Mouse (Mus musculus): ENCODE measurements around the gene Manbal. TPM values are rescaled to one million over a fixed set of nuclear protein-coding genes. Genes with fewer than 3 reads are reported as not detected.

The Manbal gene
- polyA plus RNA-seq, 1 experiment from 2014 or later: 38.2 TPM

- WGBS: 1% methylated on average over 55 of the region's 98 CpGs
- H3K36me3 ChIP-seq (ENCODE audit: control insufficient read depth, insufficient read depth, low read length): peaks cover 14% of the 10 kb centered on the region; the same call in 1 of the 2 replicates
- 0 out of 2 replicates have a peak, but pooled peaks have one; percentile 7 for ATAC-seq (ENCODE audit: low FRiP score, low TSS enrichment)
- H3K4me1 ChIP-seq (ENCODE audit: control insufficient read depth, insufficient read depth, low read length): peaks cover 30% of the 10 kb centered on the region
- H3K9me3 ChIP-seq (ENCODE audit: control insufficient read depth, low read length): no peaks in the 10 kb centered on the region
- no peaks in the 10 kb centered on the region for H3K27me3 ChIP-seq (ENCODE audit: control insufficient read depth, insufficient read depth, low read length)
- H3K27ac ChIP-seq (ENCODE audit: low read depth, low read length): peak overlapping the region; percentile 96
- peak overlapping the region; percentile 81 for H3K4me2 ChIP-seq (replicated peaks; ENCODE audit: low read depth, low read length)
- H3K4me3 ChIP-seq (ENCODE audit: low read length): peak overlapping the region; percentile 89
- peak overlapping the region; percentile 99 for H3K9ac ChIP-seq (ENCODE audit: low read depth, low read length)
Observed at GRCm38 (mm10) chr2:157424126-157424903, 56.9 kb downstream of the Manbal start.

DNA sequence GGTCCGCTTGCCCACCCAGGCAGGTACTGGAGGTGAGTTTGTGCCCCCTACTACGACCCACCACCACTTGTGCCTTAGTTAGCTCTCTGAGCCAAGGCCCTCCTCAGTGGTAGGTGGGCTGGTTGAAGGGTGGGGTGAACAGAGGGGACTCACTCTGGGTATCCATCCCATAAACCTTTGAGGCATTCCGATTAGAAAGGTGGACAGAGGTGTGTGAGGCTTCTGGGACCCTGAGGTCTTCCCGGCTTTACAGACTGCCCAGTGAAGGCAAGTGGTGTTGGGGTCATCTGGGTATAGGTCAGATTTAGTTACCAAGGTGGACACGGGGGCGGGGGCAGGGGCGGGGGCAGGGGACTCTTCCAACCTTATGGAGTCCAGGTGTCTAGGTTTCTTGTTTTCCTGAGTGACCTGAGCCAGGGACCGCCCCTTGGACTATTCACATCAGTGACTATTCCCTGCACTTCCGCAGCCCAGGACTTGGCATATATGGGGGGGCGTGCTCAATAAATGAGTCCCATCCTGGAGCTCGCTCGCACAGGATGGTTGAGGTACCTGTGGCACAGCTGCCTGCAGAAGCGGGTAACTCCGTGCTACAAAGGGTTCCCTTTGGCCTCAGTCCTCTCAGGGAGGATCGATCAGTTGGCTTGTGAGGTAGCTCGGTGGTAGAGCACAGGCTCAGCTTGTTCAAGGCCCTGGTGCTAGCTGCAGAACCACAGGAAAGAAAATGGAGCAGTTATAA is 57.7 kb downstream of the Manbal start:
- H3K9me3 ChIP-seq (ENCODE audit: control insufficient read depth, low read length): no peaks in the 10 kb centered on the region
- peaks cover 30% of the 10 kb centered on the region for H3K4me1 ChIP-seq (ENCODE audit: control insufficient read depth, insufficient read depth, low read length)

DNA sequence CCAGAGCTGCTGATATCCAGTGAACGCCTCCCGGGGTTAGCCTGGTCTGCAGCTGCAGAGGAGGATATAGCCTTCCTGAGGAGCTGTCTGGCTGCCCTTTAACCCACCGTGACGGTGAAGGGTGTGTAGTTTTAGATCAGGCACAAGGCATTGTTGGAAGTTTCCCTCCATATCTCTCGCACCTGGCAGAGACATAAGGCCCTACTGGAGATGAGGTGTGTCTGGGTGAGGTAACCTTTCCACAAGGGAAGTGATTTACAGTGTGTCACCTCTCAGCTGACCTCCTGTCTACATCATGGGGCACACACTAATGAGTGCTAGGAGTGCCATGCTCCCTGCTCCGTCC is 58.2 kb downstream of the Manbal start:
- Histone ChIP-seq H3K9me3 (ENCODE audit: control insufficient read depth, low read length) (no peaks in the 10 kb centered on the region), H3K27me3 (ENCODE audit: control insufficient read depth, insufficient read depth, low read length) (no peaks in the 10 kb centered on the region), H3K4me2 (replicated peaks; ENCODE audit: low read depth, low read length) (peak overlapping the region; percentile 81), H3K4me1 (ENCODE audit: control insufficient read depth, insufficient read depth, low read length) (peaks cover 30% of the 10 kb centered on the region), H3K4me3 (ENCODE audit: low read length) (peak overlapping the region; percentile 89), H3K9ac (ENCODE audit: low read depth, low read length) (no peak overlapping the region), H3K36me3 (ENCODE audit: control insufficient read depth, insufficient read depth, low read length) (peaks cover 19% of the 10 kb centered on the region; the same call in 1 of the 2 replicates), H3K27ac (ENCODE audit: low read depth, low read length) (0 out of 2 replicates have a peak overlapping the region, but pooled peaks have one; percentile 30)
- no peak for ATAC-seq (ENCODE audit: low FRiP score, low TSS enrichment)
- 60% methylated on average over 6 of the region's 6 CpGs for WGBS

More for the DNA sequence above, 57.7 kb downstream of the Manbal start:
- H3K4me2 ChIP-seq (replicated peaks; ENCODE audit: low read depth, low read length): peak overlapping the region; percentile 81
- peak overlapping the region; percentile 96 for H3K27ac ChIP-seq (ENCODE audit: low read depth, low read length)
- peak overlapping the region; percentile 99 for H3K9ac ChIP-seq (ENCODE audit: low read depth, low read length)
- peaks cover 17% of the 10 kb centered on the region; the same call in 1 of the 2 replicates for H3K36me3 ChIP-seq (ENCODE audit: control insufficient read depth, insufficient read depth, low read length)
- H3K4me3 ChIP-seq (ENCODE audit: low read length): peak overlapping the region; percentile 89
- H3K27me3 ChIP-seq (ENCODE audit: control insufficient read depth, insufficient read depth, low read length): no peaks in the 10 kb centered on the region
- peak; percentile 3; the same call in 1 of the 2 replicates for ATAC-seq (ENCODE audit: low FRiP score, low TSS enrichment)
- WGBS: 45% methylated on average over 16 of the region's 16 CpGs

GRCm38 (mm10) chr2:157426171-157426570 is 58.8 kb downstream of the Manbal start:
- H3K27me3 ChIP-seq (ENCODE audit: control insufficient read depth, insufficient read depth, low read length): no peaks in the 10 kb centered on the region
- no peak overlapping the region for H3K27ac ChIP-seq (ENCODE audit: low read depth, low read length)
- no peaks in the 10 kb centered on the region for H3K9me3 ChIP-seq (ENCODE audit: control insufficient read depth, low read length)
- peak overlapping the region; percentile 7; the same call in 1 of the 2 replicates for H3K4me3 ChIP-seq (ENCODE audit: low read length)
- H3K36me3 ChIP-seq (ENCODE audit: control insufficient read depth, insufficient read depth, low read length): peaks cover 19% of the 10 kb centered on the region; the same call in 1 of the 2 replicates
- no peak overlapping the region for H3K9ac ChIP-seq (ENCODE audit: low read depth, low read length)
- 78% methylated on average over 6 of the region's 6 CpGs for WGBS
- H3K4me2 ChIP-seq (replicated peaks; ENCODE audit: low read depth, low read length): no peak overlapping the region
- peaks cover 33% of the 10 kb centered on the region for H3K4me1 ChIP-seq (ENCODE audit: control insufficient read depth, insufficient read depth, low read length)
- no peak for ATAC-seq (ENCODE audit: low FRiP score, low TSS enrichment)

GRCm38 (mm10) chr2:157427164-157427563 is 59.8 kb downstream of the Manbal start:
- H3K27me3 ChIP-seq (ENCODE audit: control insufficient read depth, insufficient read depth, low read length): no peaks in the 10 kb centered on the region
- H3K9me3 ChIP-seq (ENCODE audit: control insufficient read depth, low read length): no peaks in the 10 kb centered on the region
- H3K27ac ChIP-seq (ENCODE audit: low read depth, low read length): no peak overlapping the region
- H3K9ac ChIP-seq (ENCODE audit: low read depth, low read length): no peak overlapping the region
- ATAC-seq (ENCODE audit: low FRiP score, low TSS enrichment): no peak
- 86% methylated on average over 5 of the region's 5 CpGs for WGBS
- no peak overlapping the region for H3K4me2 ChIP-seq (replicated peaks; ENCODE audit: low read depth, low read length)
- no peak overlapping the region for H3K4me3 ChIP-seq (ENCODE audit: low read length)
- H3K36me3 ChIP-seq (ENCODE audit: control insufficient read depth, insufficient read depth, low read length): peaks cover 25% of the 10 kb centered on the region; the same call in 1 of the 2 replicates
- H3K4me1 ChIP-seq (ENCODE audit: control insufficient read depth, insufficient read depth, low read length): peaks cover 35% of the 10 kb centered on the region

- no peak for ATAC-seq (ENCODE audit: low FRiP score, low TSS enrichment)
- Histone ChIP-seq H3K4me2 (replicated peaks; ENCODE audit: low read depth, low read length) (no peak overlapping the region), H3K27me3 (ENCODE audit: control insufficient read depth, insufficient read depth, low read length) (no peaks in the 10 kb centered on the region), H3K4me3 (ENCODE audit: low read length) (no peak overlapping the region), H3K4me1 (ENCODE audit: control insufficient read depth, insufficient read depth, low read length) (peaks cover 21% of the 10 kb centered on the region), H3K9ac (ENCODE audit: low read depth, low read length) (no peak overlapping the region), H3K9me3 (ENCODE audit: control insufficient read depth, low read length) (no peaks in the 10 kb centered on the region), H3K36me3 (ENCODE audit: control insufficient read depth, insufficient read depth, low read length) (peaks cover 25% of the 10 kb centered on the region; the same call in 1 of the 2 replicates), H3K27ac (ENCODE audit: low read depth, low read length) (no peak overlapping the region)
- WGBS: 83% methylated on average over 13 of the region's 13 CpGs
Observed at GRCm38 (mm10) chr2:157428351-157429139, 61.2 kb downstream of the Manbal start.

DNA sequence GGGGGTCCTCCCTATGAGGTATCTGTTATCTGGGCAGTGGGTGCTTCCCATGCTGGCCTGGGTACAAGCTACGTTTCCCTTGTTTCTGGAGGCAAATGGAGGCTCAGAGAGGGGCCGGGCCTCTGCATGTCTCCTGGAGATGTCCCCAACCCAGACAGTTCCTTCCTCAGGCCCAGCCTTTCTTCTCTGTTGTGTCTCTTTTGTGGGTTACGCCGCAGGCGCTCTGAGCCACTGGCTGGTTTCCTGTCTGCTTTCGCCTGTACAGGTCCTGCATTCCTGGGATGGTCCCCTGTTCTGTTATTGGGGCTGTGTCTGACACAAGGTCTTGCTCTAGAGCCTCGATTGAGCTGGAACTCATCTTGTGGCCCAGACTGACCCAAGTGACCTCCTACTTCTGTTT is 62.3 kb downstream of the Manbal start:
- no peak overlapping the region for H3K27ac ChIP-seq (ENCODE audit: low read depth, low read length)
- 81% methylated on average over 7 of the region's 7 CpGs for WGBS
- peaks cover 25% of the 10 kb centered on the region; the same call in 1 of the 2 replicates for H3K36me3 ChIP-seq (ENCODE audit: control insufficient read depth, insufficient read depth, low read length)
- H3K9me3 ChIP-seq (ENCODE audit: control insufficient read depth, low read length): no peaks in the 10 kb centered on the region
- H3K4me1 ChIP-seq (ENCODE audit: control insufficient read depth, insufficient read depth, low read length): peaks cover 28% of the 10 kb centered on the region
- no peak overlapping the region for H3K4me2 ChIP-seq (replicated peaks; ENCODE audit: low read depth, low read length)
- no peak overlapping the region for H3K9ac ChIP-seq (ENCODE audit: low read depth, low read length)
- no peak overlapping the region for H3K4me3 ChIP-seq (ENCODE audit: low read length)
- H3K27me3 ChIP-seq (ENCODE audit: control insufficient read depth, insufficient read depth, low read length): no peaks in the 10 kb centered on the region
- ATAC-seq (ENCODE audit: low FRiP score, low TSS enrichment): no peak

- Histone ChIP-seq H3K27ac (ENCODE audit: low read depth, low read length) (no peak overlapping the region), H3K4me1 (ENCODE audit: control insufficient read depth, insufficient read depth, low read length) (peaks cover 25% of the 10 kb centered on the region)
- WGBS: 72% methylated on average over 4 of the region's 4 CpGs
Observed at GRCm38 (mm10) chr2:157430667-157431429, 63.5 kb downstream of the Manbal start.

More at GRCm38 (mm10) chr2:157430667-157431429, 63.5 kb downstream of the Manbal start:
- peaks cover 25% of the 10 kb centered on the region; the same call in 1 of the 2 replicates for H3K36me3 ChIP-seq (ENCODE audit: control insufficient read depth, insufficient read depth, low read length)
- H3K9ac ChIP-seq (ENCODE audit: low read depth, low read length): peak overlapping the region; percentile 12; the same call in 1 of the 2 replicates
- H3K27me3 ChIP-seq (ENCODE audit: control insufficient read depth, insufficient read depth, low read length): no peaks in the 10 kb centered on the region
- no peak for ATAC-seq (ENCODE audit: low FRiP score, low TSS enrichment)
- no peak overlapping the region for H3K4me2 ChIP-seq (replicated peaks; ENCODE audit: low read depth, low read length)
- H3K9me3 ChIP-seq (ENCODE audit: control insufficient read depth, low read length): no peaks in the 10 kb centered on the region
- no peak overlapping the region for H3K4me3 ChIP-seq (ENCODE audit: low read length)

All from kidney, embryonic 14.5 days (tissue).